Mouse (Mus musculus) liver, postnatal 0 days (tissue): ENCODE measurements at regions not wholly inside any gene's neighbourhood (a gene's known extent, or its start where the extent isn't known, plus 50 kb on each side); places are given as distances from the start of the nearest gene placed in this dataset.

Experiments used
- CTCF ChIP-seq: sonication (generic); IDR thresholded peaks from 2 replicates; pipeline ENCODE4 v1.5.1; 2016; ENCODE audit warnings: antibody characterized with exemption, low read depth
- EP300 ChIP-seq: IDR thresholded peaks from 2 replicates; pipeline ENCODE4 v1.6.1; 2016; ENCODE audit warnings: antibody characterized with exemption, low read depth, mild to moderate bottlenecking

DNA sequence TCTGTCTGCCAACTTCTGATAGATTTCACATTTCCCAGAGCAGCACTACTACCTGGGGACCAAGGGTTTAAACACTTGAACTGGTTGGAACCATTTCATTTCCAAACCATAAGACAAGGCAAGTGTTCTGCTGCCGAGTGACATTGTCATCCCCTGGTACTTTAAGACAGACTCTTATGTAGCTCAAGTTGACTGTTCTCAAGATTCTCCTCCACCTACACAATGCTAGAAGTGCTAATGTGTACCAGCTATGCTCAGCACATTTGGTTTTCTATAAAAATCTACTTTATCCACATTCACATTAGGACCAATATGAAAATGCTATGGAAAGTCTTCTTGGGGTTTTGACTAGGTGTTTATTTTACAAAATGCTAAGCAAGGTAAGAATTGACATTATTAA, 357.3 kb downstream of the Trib2 start:
- TF ChIP-seq CTCF (no peak), EP300 (no peak)
